Mouse (Mus musculus): Measurements from ENCODE around the gene Trpc5. TPM values are rescaled to one million over a fixed set of nuclear protein-coding genes. Genes with fewer than 3 reads are reported as not detected.

Gene Trpc5
- 0.05 TPM in 1 of 2 replicates, not detected in the other for polyA plus RNA-seq (2016; fragmentation: Nextera tagmentation; extraction: Ambion mirVana)

GRCm38 (mm10) chrX:144688142-144688206, at the start of gene Trpc5:
Trpc5 (minus strand) TSS chrX:144688180.
- Histone ChIP-seq H3K4me1 (peaks cover 4% of the 10 kb centered on the region; the same call in 1 of the 2 replicates), H3K36me3 (no peaks in the 10 kb centered on the region), H3K27me3 (ENCODE audit: low read depth, poor library complexity, severe bottlenecking) (peaks cover 92% of the 10 kb centered on the region), H3K4me3 (peak within 1 kb of the TSS; percentile 52), H3K9me3 (replicated peaks) (no peaks in the 10 kb centered on the region), H3K27ac (no peak within 1 kb of the TSS)
- no peak for DNase-seq (ENCODE audit: low spot score)
- WGBS, result 20% methylated on average over 1 of the region's 1 CpGs

GRCm38 (mm10) chrX:144716330-144716729, 28.4 kb upstream of the Trpc5 start:
- no peak overlapping the region for H3K27ac ChIP-seq
- H3K4me1 ChIP-seq, result no peaks in the 10 kb centered on the region
- DNase-seq (ENCODE audit: low spot score), result no peak
- H3K4me3 ChIP-seq, result no peak overlapping the region
- H3K9me3 ChIP-seq (replicated peaks), result no peaks in the 10 kb centered on the region
- H3K27me3 ChIP-seq (ENCODE audit: low read depth, poor library complexity, severe bottlenecking), result no peaks in the 10 kb centered on the region
- 87% methylated on average over 1 of the region's 1 CpGs for WGBS
- H3K36me3 ChIP-seq, result no peaks in the 10 kb centered on the region

- Histone ChIP-seq H3K4me3 (peak overlapping the region; percentile 52), H3K27ac (no peak overlapping the region)
- 14% methylated on average over 7 of the region's 7 CpGs for WGBS
Observed at GRCm38 (mm10) chrX:144689859-144690181, 1.8 kb upstream of the Trpc5 start.

GRCm38 (mm10) chrX:144689119-144689858, 1.3 kb upstream of the Trpc5 start:
- peaks cover 85% of the 10 kb centered on the region for H3K27me3 ChIP-seq (ENCODE audit: low read depth, poor library complexity, severe bottlenecking)
- H3K36me3 ChIP-seq, result no peaks in the 10 kb centered on the region
- peaks cover 4% of the 10 kb centered on the region; the same call in 1 of the 2 replicates for H3K4me1 ChIP-seq
- H3K4me3 ChIP-seq, result peak overlapping the region; percentile 52
- 13% methylated on average over 21 of the region's 21 CpGs for WGBS
- peak; percentile 29 for DNase-seq (ENCODE audit: low spot score)
- H3K27ac ChIP-seq, result no peak overlapping the region
- no peaks in the 10 kb centered on the region for H3K9me3 ChIP-seq (replicated peaks)

More at GRCm38 (mm10) chrX:144689859-144690181, 1.8 kb upstream of the Trpc5 start:
- H3K9me3 ChIP-seq (replicated peaks), result no peaks in the 10 kb centered on the region
- H3K4me1 ChIP-seq, result peaks cover 4% of the 10 kb centered on the region; the same call in 1 of the 2 replicates
- H3K27me3 ChIP-seq (ENCODE audit: low read depth, poor library complexity, severe bottlenecking), result peaks cover 79% of the 10 kb centered on the region
- DNase-seq (ENCODE audit: low spot score), result peak; percentile 29
- no peaks in the 10 kb centered on the region for H3K36me3 ChIP-seq

GRCm38 (mm10) chrX:144688207-144689118, 483 bp upstream of the Trpc5 start, which contains the start of gene Rtl4:
Rtl4 (plus strand) TSS chrX:144688907.
- peaks cover 4% of the 10 kb centered on the region; the same call in 1 of the 2 replicates for H3K4me1 ChIP-seq
- DNase-seq (ENCODE audit: low spot score), result peak; percentile 36
- no peak within 1 kb of the TSS for H3K27ac ChIP-seq
- H3K4me3 ChIP-seq, result peak within 1 kb of the TSS; percentile 52
- peaks cover 92% of the 10 kb centered on the region for H3K27me3 ChIP-seq (ENCODE audit: low read depth, poor library complexity, severe bottlenecking)
- WGBS, result 12% methylated on average over 10 of the region's 31 CpGs
- H3K9me3 ChIP-seq (replicated peaks), result no peaks in the 10 kb centered on the region
- no peaks in the 10 kb centered on the region for H3K36me3 ChIP-seq

- peaks cover 90% of the 10 kb centered on the region for H3K27me3 ChIP-seq (ENCODE audit: low read depth, poor library complexity, severe bottlenecking)
- DNase-seq (ENCODE audit: low spot score), result peak; percentile 28
- peaks cover 4% of the 10 kb centered on the region; the same call in 1 of the 2 replicates for H3K4me1 ChIP-seq
- H3K27ac ChIP-seq, result no peak overlapping the region
- H3K4me3 ChIP-seq, result peak overlapping the region; percentile 52
- 23% methylated on average over 19 of the region's 20 CpGs for WGBS
- H3K9me3 ChIP-seq (replicated peaks), result no peaks in the 10 kb centered on the region
- H3K36me3 ChIP-seq, result no peaks in the 10 kb centered on the region
Observed at GRCm38 (mm10) chrX:144687742-144688141, 238 bp downstream of the Trpc5 start.

GRCm38 (mm10) chrX:144652196-144652595, 35.8 kb downstream of the Trpc5 start:
- Histone ChIP-seq H3K27me3 (ENCODE audit: low read depth, poor library complexity, severe bottlenecking) (peaks cover 33% of the 10 kb centered on the region), H3K9me3 (replicated peaks) (no peaks in the 10 kb centered on the region), H3K4me1 (no peaks in the 10 kb centered on the region), H3K27ac (no peak overlapping the region), H3K4me3 (no peak overlapping the region), H3K36me3 (no peaks in the 10 kb centered on the region)
- no peak for DNase-seq (ENCODE audit: low spot score)
- 78% methylated on average over 2 of the region's 2 CpGs for WGBS

- H3K4me3 ChIP-seq, result no peak overlapping the region
- DNase-seq (ENCODE audit: low spot score), result no peak
- H3K36me3 ChIP-seq, result no peaks in the 10 kb centered on the region
- 31% methylated on average over 1 of the region's 1 CpGs for WGBS
- no peaks in the 10 kb centered on the region for H3K4me1 ChIP-seq
- H3K27ac ChIP-seq, result no peak overlapping the region
- 0 out of 2 replicates have a peak, but pooled peaks cover 8% of the 10 kb centered on the region for H3K27me3 ChIP-seq (ENCODE audit: low read depth, poor library complexity, severe bottlenecking)
- H3K9me3 ChIP-seq (replicated peaks), result no peaks in the 10 kb centered on the region
Observed at GRCm38 (mm10) chrX:144645394-144645793, 42.6 kb downstream of the Trpc5 start.

- H3K36me3 ChIP-seq, result no peaks in the 10 kb centered on the region
- H3K27me3 ChIP-seq (ENCODE audit: low read depth, poor library complexity, severe bottlenecking), result 0 out of 2 replicates have a peak, but pooled peaks cover 2% of the 10 kb centered on the region
- H3K4me3 ChIP-seq, result no peak overlapping the region
- DNase-seq (ENCODE audit: low spot score), result no peak
- H3K4me1 ChIP-seq, result no peaks in the 10 kb centered on the region
- WGBS, result 72% methylated on average over 3 of the region's 3 CpGs
- H3K9me3 ChIP-seq (replicated peaks), result no peaks in the 10 kb centered on the region
- no peak overlapping the region for H3K27ac ChIP-seq
Observed at GRCm38 (mm10) chrX:144644756-144645155, 43.2 kb downstream of the Trpc5 start.

GRCm38 (mm10) chrX:144612753-144613152, 75.2 kb downstream of the Trpc5 start:
- no peak overlapping the region for H3K27ac ChIP-seq
- no peak for DNase-seq (ENCODE audit: low spot score)
- H3K4me3 ChIP-seq, result no peak overlapping the region
- H3K9me3 ChIP-seq (replicated peaks), result no peaks in the 10 kb centered on the region
- no peaks in the 10 kb centered on the region for H3K4me1 ChIP-seq
- H3K36me3 ChIP-seq, result no peaks in the 10 kb centered on the region
- WGBS, result 79% methylated on average over 4 of the region's 4 CpGs
- peaks cover 39% of the 10 kb centered on the region; the same call in 1 of the 2 replicates for H3K27me3 ChIP-seq (ENCODE audit: low read depth, poor library complexity, severe bottlenecking)

GRCm38 (mm10) chrX:144536431-144536830, 151.5 kb downstream of the Trpc5 start:
- no peak for DNase-seq (ENCODE audit: low spot score)
- H3K9me3 ChIP-seq (replicated peaks), result no peaks in the 10 kb centered on the region
- 38% methylated on average over 1 of the region's 1 CpGs for whole genome bisulfite sequencing
- no peak overlapping the region for H3K27ac ChIP-seq
- H3K4me1 ChIP-seq, result no peaks in the 10 kb centered on the region
- H3K36me3 ChIP-seq, result no peaks in the 10 kb centered on the region
- peaks cover 14% of the 10 kb centered on the region; the same call in 1 of the 2 replicates for H3K27me3 ChIP-seq (ENCODE audit: low read depth, poor library complexity, severe bottlenecking)
- no peak overlapping the region for H3K4me3 ChIP-seq

GRCm38 (mm10) chrX:144526042-144526441, 161.9 kb downstream of the Trpc5 start:
- no peaks in the 10 kb centered on the region for H3K9me3 ChIP-seq (replicated peaks)
- WGBS, result 77% methylated on average over 7 of the region's 7 CpGs
- H3K36me3 ChIP-seq, result no peaks in the 10 kb centered on the region
- no peak overlapping the region for H3K4me3 ChIP-seq
- peaks cover 52% of the 10 kb centered on the region for H3K27me3 ChIP-seq (ENCODE audit: low read depth, poor library complexity, severe bottlenecking)
- no peaks in the 10 kb centered on the region for H3K4me1 ChIP-seq
- no peak overlapping the region for H3K27ac ChIP-seq
- no peak for DNase-seq (ENCODE audit: low spot score)

GRCm38 (mm10) chrX:144523239-144523638, 164.7 kb downstream of the Trpc5 start:
- H3K9me3 ChIP-seq (replicated peaks), result no peaks in the 10 kb centered on the region
- DNase-seq (ENCODE audit: low spot score), result no peak
- no peak overlapping the region for H3K4me3 ChIP-seq
- WGBS, result 82% methylated on average over 5 of the region's 5 CpGs
- peaks cover 58% of the 10 kb centered on the region for H3K27me3 ChIP-seq (ENCODE audit: low read depth, poor library complexity, severe bottlenecking)
- no peaks in the 10 kb centered on the region for H3K4me1 ChIP-seq
- H3K27ac ChIP-seq, result no peak overlapping the region
- no peaks in the 10 kb centered on the region for H3K36me3 ChIP-seq

Measured in limb, embryonic 10.5 days (tissue).